Mouse (Mus musculus): ENCODE data around the gene Insl6. TPM values are rescaled to one million over a fixed set of nuclear protein-coding genes. Genes with fewer than 3 reads are reported as not detected.

Insl6 gene
- polyA plus RNA-seq (2016; fragmentation: Nextera tagmentation; extraction: Ambion mirVana) = 6.0 and 7.0 TPM in 2 replicates

- peak; percentile 91 for DNase-seq (ENCODE audit: low spot score)
- 4% methylated on average over 31 of the region's 31 CpGs for WGBS
- Histone ChIP-seq H3K27me3 (replicated peaks; ENCODE audit: low read depth, poor library complexity, severe bottlenecking) (peaks cover 7% of the 10 kb centered on the region), H3K27ac (replicated peaks) (peak within 1 kb of the TSS; percentile 62), H3K4me1 (peaks cover 15% of the 10 kb centered on the region), H3K9me3 (no peaks in the 10 kb centered on the region), H3K36me3 (replicated peaks) (no peaks in the 10 kb centered on the region), H3K4me3 (peak within 1 kb of the TSS; percentile 54)
Observed at GRCm38 (mm10) chr19:29325053-29325851, at the start of gene Insl6. Insl6 (minus strand) TSS chr19:29325356.

- no peak for DNase-seq (ENCODE audit: low spot score)
- 88% methylated on average over 9 of the region's 9 CpGs for WGBS
Observed at GRCm38 (mm10) chr19:29374947-29375346, 49.8 kb upstream of the Insl6 start.

GRCm38 (mm10) chr19:29373438-29373837 lies 48.3 kb upstream of the Insl6 start:
- Histone ChIP-seq H3K36me3 (replicated peaks) (no peaks in the 10 kb centered on the region), H3K9me3 (no peaks in the 10 kb centered on the region), H3K4me1 (no peaks in the 10 kb centered on the region), H3K27ac (replicated peaks) (no peak overlapping the region), H3K4me3 (0 out of 2 replicates have a peak overlapping the region, but pooled peaks have one; percentile 24), H3K27me3 (replicated peaks; ENCODE audit: low read depth, poor library complexity, severe bottlenecking) (peaks cover under 1% of the 10 kb centered on the region; the same call in 1 of the 2 replicates)
- WGBS = 44% methylated on average over 11 of the region's 11 CpGs
- no peak for DNase-seq (ENCODE audit: low spot score)

More at GRCm38 (mm10) chr19:29374947-29375346, 49.8 kb upstream of the Insl6 start:
- Histone ChIP-seq H3K4me3 (no peak overlapping the region), H3K27ac (replicated peaks) (no peak overlapping the region), H3K36me3 (replicated peaks) (no peaks in the 10 kb centered on the region), H3K4me1 (no peaks in the 10 kb centered on the region), H3K27me3 (replicated peaks; ENCODE audit: low read depth, poor library complexity, severe bottlenecking) (no peaks in the 10 kb centered on the region; the same call in 1 of the 2 replicates), H3K9me3 (no peaks in the 10 kb centered on the region)

GRCm38 (mm10) chr19:29372621-29373020 lies 47.5 kb upstream of the Insl6 start:
- Histone ChIP-seq H3K36me3 (replicated peaks) (no peaks in the 10 kb centered on the region), H3K4me3 (no peak overlapping the region), H3K27me3 (replicated peaks; ENCODE audit: low read depth, poor library complexity, severe bottlenecking) (peaks cover 8% of the 10 kb centered on the region), H3K27ac (replicated peaks) (no peak overlapping the region), H3K4me1 (no peaks in the 10 kb centered on the region), H3K9me3 (no peaks in the 10 kb centered on the region)
- no peak for DNase-seq (ENCODE audit: low spot score)
- 87% methylated on average over 3 of the region's 3 CpGs for WGBS

GRCm38 (mm10) chr19:29372138-29372537 lies 47.0 kb upstream of the Insl6 start:
- H3K4me3 ChIP-seq = no peak overlapping the region
- 82% methylated on average over 4 of the region's 4 CpGs for WGBS
- no peak overlapping the region for H3K27ac ChIP-seq (replicated peaks)
- H3K36me3 ChIP-seq (replicated peaks) = no peaks in the 10 kb centered on the region
- peaks cover 4% of the 10 kb centered on the region for H3K4me1 ChIP-seq
- no peak for DNase-seq (ENCODE audit: low spot score)
- no peaks in the 10 kb centered on the region for H3K9me3 ChIP-seq
- H3K27me3 ChIP-seq (replicated peaks; ENCODE audit: low read depth, poor library complexity, severe bottlenecking) = peaks cover 13% of the 10 kb centered on the region

- H3K9me3 ChIP-seq = no peaks in the 10 kb centered on the region
- no peaks in the 10 kb centered on the region for H3K36me3 ChIP-seq (replicated peaks)
- no peak overlapping the region for H3K27ac ChIP-seq (replicated peaks)
- peaks cover 17% of the 10 kb centered on the region for H3K27me3 ChIP-seq (replicated peaks; ENCODE audit: low read depth, poor library complexity, severe bottlenecking)
- 83% methylated on average over 18 of the region's 18 CpGs for whole genome bisulfite sequencing
- DNase-seq (ENCODE audit: low spot score) = no peak
- peaks cover 6% of the 10 kb centered on the region for H3K4me1 ChIP-seq
- H3K4me3 ChIP-seq = no peak overlapping the region
Observed at GRCm38 (mm10) chr19:29371284-29372081, 46.3 kb upstream of the Insl6 start.

GRCm38 (mm10) chr19:29370545-29371283 lies 45.6 kb upstream of the Insl6 start:
- H3K36me3 ChIP-seq (replicated peaks) = no peaks in the 10 kb centered on the region
- H3K27me3 ChIP-seq (replicated peaks; ENCODE audit: low read depth, poor library complexity, severe bottlenecking) = peaks cover 24% of the 10 kb centered on the region
- H3K27ac ChIP-seq (replicated peaks) = no peak overlapping the region
- DNase-seq (ENCODE audit: low spot score) = no peak
- H3K4me1 ChIP-seq = peaks cover 6% of the 10 kb centered on the region
- no peaks in the 10 kb centered on the region for H3K9me3 ChIP-seq
- no peak overlapping the region for H3K4me3 ChIP-seq
- 91% methylated on average over 7 of the region's 7 CpGs for WGBS

GRCm38 (mm10) chr19:29370112-29370511 lies 45.0 kb upstream of the Insl6 start:
- no peak overlapping the region for H3K27ac ChIP-seq (replicated peaks)
- no peaks in the 10 kb centered on the region for H3K9me3 ChIP-seq
- 72% methylated on average over 12 of the region's 12 CpGs for WGBS
- H3K27me3 ChIP-seq (replicated peaks; ENCODE audit: low read depth, poor library complexity, severe bottlenecking) = peaks cover 30% of the 10 kb centered on the region
- peaks cover 6% of the 10 kb centered on the region for H3K4me1 ChIP-seq
- H3K4me3 ChIP-seq = no peak overlapping the region
- no peak for DNase-seq (ENCODE audit: low spot score)
- no peaks in the 10 kb centered on the region for H3K36me3 ChIP-seq (replicated peaks)

- Histone ChIP-seq H3K4me3 (no peak overlapping the region), H3K4me1 (peaks cover 6% of the 10 kb centered on the region), H3K27me3 (replicated peaks; ENCODE audit: low read depth, poor library complexity, severe bottlenecking) (peaks cover 40% of the 10 kb centered on the region), H3K9me3 (no peaks in the 10 kb centered on the region), H3K27ac (replicated peaks) (no peak overlapping the region), H3K36me3 (replicated peaks) (no peaks in the 10 kb centered on the region)
- 74% methylated on average over 3 of the region's 3 CpGs for WGBS
- DNase-seq (ENCODE audit: low spot score) = no peak
Observed at GRCm38 (mm10) chr19:29368671-29369309, 43.6 kb upstream of the Insl6 start.

GRCm38 (mm10) chr19:29368041-29368440 lies 42.9 kb upstream of the Insl6 start:
- no peak overlapping the region for H3K4me3 ChIP-seq
- peaks cover 6% of the 10 kb centered on the region for H3K4me1 ChIP-seq
- no peak for DNase-seq (ENCODE audit: low spot score)
- H3K9me3 ChIP-seq = no peaks in the 10 kb centered on the region
- WGBS = 88% methylated on average over 2 of the region's 2 CpGs
- peaks cover 40% of the 10 kb centered on the region for H3K27me3 ChIP-seq (replicated peaks; ENCODE audit: low read depth, poor library complexity, severe bottlenecking)
- no peak overlapping the region for H3K27ac ChIP-seq (replicated peaks)
- H3K36me3 ChIP-seq (replicated peaks) = no peaks in the 10 kb centered on the region

GRCm38 (mm10) chr19:29366969-29367622 lies 41.9 kb upstream of the Insl6 start, which contains the start of the genes Plgrkt and Cd274:
Plgrkt (minus strand) TSS chr19:29367390.
Cd274 (plus strand) TSS chr19:29367455.
- no peak within 1 kb of the TSS for H3K27ac ChIP-seq (replicated peaks)
- WGBS = 3% methylated on average over 26 of the region's 26 CpGs
- peaks cover 40% of the 10 kb centered on the region for H3K27me3 ChIP-seq (replicated peaks; ENCODE audit: low read depth, poor library complexity, severe bottlenecking)

More at GRCm38 (mm10) chr19:29366969-29367622, 41.9 kb upstream of the Insl6 start, which contains the start of the genes Plgrkt and Cd274:
- no peaks in the 10 kb centered on the region for H3K9me3 ChIP-seq
- H3K36me3 ChIP-seq (replicated peaks) = no peaks in the 10 kb centered on the region
- H3K4me3 ChIP-seq = peak within 1 kb of the TSS; percentile 59
- peaks cover 12% of the 10 kb centered on the region for H3K4me1 ChIP-seq
- peak; percentile 59 for DNase-seq (ENCODE audit: low spot score)
